Mouse (Mus musculus) gastrocnemius, postnatal 14 days (tissue): ENCODE measurements around the gene 2310007B03Rik. TPM values are rescaled to one million over a fixed set of nuclear protein-coding genes. Genes with fewer than 3 reads are reported as not detected.

Source experiments
- DNase-seq: peaks from one replicate; pipeline ENCODE4 v3.0.0; 2021; ENCODE audit warnings: mixed read lengths
- intact Hi-C: fragments of 180-260 bp; cut with DNase I; formaldehyde crosslinking; loops from one replicate; pipeline ENCODE4 v1.15.1; 2025; ENCODE audit warnings: low total_unique reads
- total RNA-seq, 2 experiments: library from RNA; stranded (reverse); gene quantifications; 2 replicates each; pipeline ENCODE4 v1.2.3; 2021

The 2310007B03Rik gene
- total RNA-seq, 2 experiments from 2014 or later = not detected

DNA sequence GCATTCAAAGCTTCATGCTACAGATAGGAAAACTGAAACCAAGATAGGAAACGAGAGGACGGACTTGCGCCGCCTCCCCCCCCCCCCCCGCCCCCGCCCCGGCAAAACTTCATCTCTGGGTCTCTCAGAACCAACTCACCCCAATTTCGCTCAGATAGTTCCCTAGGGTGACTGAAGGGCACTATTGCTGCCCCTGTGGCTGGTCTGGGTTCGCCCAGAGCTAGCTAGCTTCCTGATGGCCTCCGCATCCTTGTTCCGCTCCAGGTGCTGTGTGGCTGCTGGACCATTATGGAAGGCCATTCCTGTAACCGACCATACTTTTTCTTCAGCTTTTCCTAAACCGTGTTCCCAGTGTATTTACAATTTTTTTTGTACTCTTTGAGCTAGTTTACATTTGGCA is 45.3 kb downstream of the 2310007B03Rik start:
- DNase-seq = no peak
- intact Hi-C loops = no loop called here

DNA sequence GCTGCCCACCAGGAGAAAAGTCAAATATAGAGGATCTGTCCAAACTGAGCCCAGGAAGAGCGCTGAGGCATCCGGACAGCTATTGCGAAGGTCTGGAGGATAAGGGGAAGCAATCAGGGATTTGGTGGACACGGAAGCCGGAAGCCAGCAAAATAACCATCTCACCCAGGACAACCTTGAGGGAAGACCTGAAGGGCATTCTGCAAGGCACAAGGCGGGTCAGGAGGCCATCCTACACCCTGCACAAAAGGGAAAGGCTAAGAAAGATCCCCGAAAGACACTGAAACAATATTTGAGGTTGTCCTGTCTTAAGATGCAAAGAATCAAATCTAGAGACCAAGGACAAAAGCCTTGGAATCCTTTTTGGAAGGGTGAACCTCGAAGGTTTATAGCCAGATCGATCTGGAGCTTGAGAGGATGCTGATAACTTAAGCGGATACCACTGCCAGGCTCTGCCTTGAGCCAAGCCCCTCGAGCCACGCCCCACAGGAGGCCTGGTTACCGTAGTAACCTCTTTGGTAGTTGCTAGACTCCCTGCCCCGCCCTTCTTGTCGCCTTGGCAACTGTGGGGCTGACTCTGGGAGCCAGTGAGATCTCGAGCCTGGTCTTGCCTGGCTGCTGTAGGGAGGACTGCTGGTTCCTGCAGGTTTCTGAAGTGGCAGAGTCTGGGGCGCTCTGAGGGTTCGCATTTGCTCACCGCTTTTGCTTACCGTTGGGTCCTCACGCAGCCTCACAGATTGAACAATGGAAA is 45.9 kb downstream of the 2310007B03Rik start:
- peak; percentile 58 for DNase-seq
- intact Hi-C loops = no loop called here

DNA sequence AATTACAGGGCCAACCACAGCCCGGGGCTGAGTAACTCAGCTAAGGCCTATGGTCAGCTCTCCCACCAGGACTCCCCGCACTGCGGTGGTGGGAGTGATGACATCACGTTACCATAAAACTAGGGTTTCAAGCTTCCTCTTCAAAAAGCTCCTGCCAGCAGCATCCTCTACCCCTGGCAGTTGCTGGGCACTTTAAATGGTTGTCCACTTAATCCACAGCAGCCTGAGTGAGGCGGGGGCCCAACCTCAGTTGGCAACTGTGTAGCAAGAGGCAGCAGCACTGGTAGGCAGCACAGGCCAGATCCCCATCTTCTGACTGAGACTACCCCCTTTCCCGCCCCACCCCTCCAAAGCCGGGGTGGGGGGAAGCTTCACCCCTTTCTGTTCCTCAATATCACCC is 58.0 kb downstream of the 2310007B03Rik start:
- no peak for DNase-seq
- intact Hi-C loops = no loop called here

DNA sequence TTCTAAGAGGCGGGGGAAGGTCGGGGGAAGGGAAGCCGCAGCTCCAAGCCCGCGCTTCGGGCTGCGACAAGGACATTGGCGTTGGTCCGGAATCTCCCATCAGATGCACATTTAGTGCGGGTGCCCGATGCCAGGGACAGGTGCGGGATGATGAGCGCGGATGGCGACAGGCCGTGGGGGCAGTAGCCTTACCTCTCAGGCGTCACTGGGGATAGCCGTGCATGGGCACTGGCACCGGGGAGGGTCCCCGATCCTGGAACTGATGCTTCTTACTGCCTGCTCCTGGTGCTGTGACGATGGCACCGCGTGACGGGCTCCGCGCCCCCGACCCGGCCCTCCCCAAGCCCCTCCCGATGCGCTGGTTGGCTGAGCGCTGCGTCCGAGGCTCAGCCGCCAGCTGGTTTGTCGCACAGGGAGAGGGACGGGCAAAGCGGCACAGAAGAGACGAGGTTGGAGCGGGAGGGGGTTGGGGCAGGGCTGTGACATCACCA is 59.1 kb downstream of the 2310007B03Rik start, which contains the start of gene Kif1a:
Gene Kif1a, minus strand, starts transcription at position 381 of the 491 bp plus-strand sequence.
- intact Hi-C loops = no loop called here
- DNase-seq = no peak

Other genes starting within 250 kb of the 2310007B03Rik start
- gene Capn10, start 226.6 kb downstream of the 2310007B03Rik start, total RNA-seq = 1 to 10 TPM; 4.1 to 4.7 TPM
- gene Gpr35, start 210.1 kb downstream of the 2310007B03Rik start, total RNA-seq = under 1 TPM; 0.16 to 0.43 TPM
- gene Aqp12, start 154.6 kb downstream of the 2310007B03Rik start, total RNA-seq = not detected
- 1 to 10 TPM; 1.4 to 5.7 TPM for gene Kif1a, start 59.0 kb downstream of the 2310007B03Rik start, total RNA-seq
- not detected for gene Agxt, start 25.7 kb downstream of the 2310007B03Rik start, total RNA-seq
- not detected for gene Crocc2, start 7.8 kb upstream of the 2310007B03Rik start, total RNA-seq
- gene Sned1, start 74.9 kb upstream of the 2310007B03Rik start, total RNA-seq = 1 to 10 TPM; 5.2 to 6.9 TPM
- 10 to 100 TPM in 1 of 2 experiments, 1 to 10 TPM in 1; 8.8 to 11.4 TPM for gene Mterf4, start 145.0 kb upstream of the 2310007B03Rik start, total RNA-seq
- 10 to 100 TPM; 15.4 to 20.2 TPM for gene Ppp1r7, start 181.9 kb upstream of the 2310007B03Rik start, total RNA-seq
- gene Pask, start 182.5 kb upstream of the 2310007B03Rik start, total RNA-seq = 1 to 10 TPM in 1 of 2 experiments, under 1 TPM in 1; 0.89 to 1.4 TPM
- not detected for gene Ano7, start 213.0 kb upstream of the 2310007B03Rik start, total RNA-seq